Mouse (Mus musculus): ENCODE results near the gene Fgf23.

The Fgf23 gene

GRCm38 (mm10) chr6:127114753-127115456 is 42.2 kb downstream of the Fgf23 start:
- DNase-seq (ENCODE audit: low spot score) = no peak

- DNase-seq (ENCODE audit: low spot score) = peak; percentile 51
Measured at GRCm38 (mm10) chr6:127122221-127122806, 49.6 kb downstream of the Fgf23 start.

GRCm38 (mm10) chr6:127122996-127123395 is 50.3 kb downstream of the Fgf23 start:
- DNase-seq (ENCODE audit: low spot score) = no peak

GRCm38 (mm10) chr6:127123506-127123905 is 50.8 kb downstream of the Fgf23 start:
- DNase-seq (ENCODE audit: low spot score) = no peak

GRCm38 (mm10) chr6:127129659-127130058 is 57.0 kb downstream of the Fgf23 start:
- no peak for DNase-seq (ENCODE audit: low spot score)

- DNase-seq (ENCODE audit: low spot score) = no peak
Measured at GRCm38 (mm10) chr6:127130377-127130776, 57.7 kb downstream of the Fgf23 start.
